Mouse (Mus musculus) forebrain, embryonic 14.5 days (tissue): Measurements from ENCODE around the gene Fgfbp1. TPM values are rescaled to one million over a fixed set of nuclear protein-coding genes. Genes with fewer than 3 reads are reported as not detected.

Experiments used
- ATAC-seq: fragments of 200-750 bp; cut with Nextera tagmentation; 2 replicates; pipeline ENCODE4 v1.8.0; 2017; ENCODE audit warnings: mild to moderate bottlenecking, moderate library complexity
- DNase-seq: peaks from one replicate; pipeline ENCODE4 v3.0.0-alpha.2; 2015; ENCODE audit warnings: low spot score
- H3K27ac ChIP-seq: fragments of 300-500 bp; sonication (generic); 2 replicates; pipeline ENCODE4 v1.5.1; 2014; ENCODE audit warnings: low read depth, mild to moderate bottlenecking, control low read depth, low read length, moderate library complexity
- H3K27me3 ChIP-seq: fragments of 300-500 bp; sonication (generic); replicated peaks from 2 replicates; pipeline ENCODE4 v1.6.1; 2014; ENCODE audit warnings: low read length, control low read depth, mixed read lengths; ENCODE audit not compliant: control insufficient read depth, insufficient read depth
- H3K36me3 ChIP-seq: fragments of 300-500 bp; sonication (generic); 2 replicates; pipeline ENCODE4 v1.6.1; 2014; ENCODE audit warnings: low read length, control low read depth; ENCODE audit not compliant: control insufficient read depth, insufficient read depth
- H3K4me1 ChIP-seq: fragments of 300-500 bp; sonication (generic); 2 replicates; pipeline ENCODE4 v1.6.1; 2014; ENCODE audit warnings: antibody characterized with exemption, low read length, control low read depth; ENCODE audit not compliant: control insufficient read depth, insufficient read depth
- H3K4me2 ChIP-seq: fragments of 300-500 bp; sonication (generic); 2 replicates; pipeline ENCODE4 v1.6.1; 2014; ENCODE audit warnings: mild to moderate bottlenecking, control low read depth, low read length
- H3K4me3 ChIP-seq: fragments of 300-500 bp; sonication (generic); 2 replicates; pipeline ENCODE4 v1.5.1; 2014; ENCODE audit warnings: low read depth, low read length, control low read depth
- H3K9ac ChIP-seq: fragments of 300-500 bp; sonication (generic); 2 replicates; pipeline ENCODE4 v1.6.1; 2014; ENCODE audit warnings: mild to moderate bottlenecking, low read length, control low read depth, moderate library complexity
- H3K9me3 ChIP-seq: fragments of 300-500 bp; sonication (generic); replicated peaks from 2 replicates; pipeline ENCODE4 v1.6.1; 2016; ENCODE audit warnings: low read length, control low read depth, mixed read lengths; ENCODE audit not compliant: control insufficient read depth
- WGBS: fragments of 180-500 bp; shearing (Covaris S2); extraction: QIAGEN DNeasy Blood & Tissue Kit; methylation state at CpG from one replicate; pipeline ENCODE4 v1.1.7; 2014; 5-methylcytosine and 5-hydroxymethylcytosine counted together
- polyA plus RNA-seq: library from polyadenylated mRNA; unstranded; fragments of >200 nt; fragmentation: Nextera tagmentation; extraction: Ambion mirVana; gene quantifications from 2 replicates; pipeline ENCODE4 v1.2.1, GENCODE M21; 2014

Gene Fgfbp1
- polyA plus RNA-seq, 1 experiment from 2014 or later: 5.7 TPM

DNA sequence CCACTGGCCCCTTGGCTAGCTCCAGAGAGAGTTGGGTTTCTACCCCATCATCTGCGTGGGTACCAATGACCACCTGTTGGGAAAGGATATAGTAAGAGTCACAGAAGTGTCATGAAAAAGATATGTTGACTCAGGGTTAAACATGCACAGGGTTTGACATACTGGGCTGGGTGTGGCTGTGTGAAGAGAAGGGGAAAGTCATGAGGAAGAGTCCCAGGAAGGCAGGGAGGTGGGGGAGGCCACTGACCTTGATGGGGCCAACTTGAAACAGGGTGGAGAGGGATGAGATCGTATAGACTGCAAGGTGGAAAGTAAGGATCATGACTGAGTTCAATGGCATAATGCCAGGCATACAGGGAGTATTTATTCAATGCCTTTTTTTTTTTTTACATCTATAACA is 1.2 kb downstream of the Fgfbp1 start:
- WGBS: 80% methylated on average over 2 of the region's 2 CpGs
- no peaks in the 10 kb centered on the region for H3K36me3 ChIP-seq
- ATAC-seq (no peak), DNase-seq (no peak)
- no peaks in the 10 kb centered on the region for H3K9me3 ChIP-seq
- no peak overlapping the region for H3K27ac ChIP-seq
- no peaks in the 10 kb centered on the region for H3K4me1 ChIP-seq
- H3K27me3 ChIP-seq: no peaks in the 10 kb centered on the region
- no peak overlapping the region for H3K4me3 ChIP-seq
- H3K9ac ChIP-seq: no peak overlapping the region
- H3K4me2 ChIP-seq: no peak overlapping the region

DNA sequence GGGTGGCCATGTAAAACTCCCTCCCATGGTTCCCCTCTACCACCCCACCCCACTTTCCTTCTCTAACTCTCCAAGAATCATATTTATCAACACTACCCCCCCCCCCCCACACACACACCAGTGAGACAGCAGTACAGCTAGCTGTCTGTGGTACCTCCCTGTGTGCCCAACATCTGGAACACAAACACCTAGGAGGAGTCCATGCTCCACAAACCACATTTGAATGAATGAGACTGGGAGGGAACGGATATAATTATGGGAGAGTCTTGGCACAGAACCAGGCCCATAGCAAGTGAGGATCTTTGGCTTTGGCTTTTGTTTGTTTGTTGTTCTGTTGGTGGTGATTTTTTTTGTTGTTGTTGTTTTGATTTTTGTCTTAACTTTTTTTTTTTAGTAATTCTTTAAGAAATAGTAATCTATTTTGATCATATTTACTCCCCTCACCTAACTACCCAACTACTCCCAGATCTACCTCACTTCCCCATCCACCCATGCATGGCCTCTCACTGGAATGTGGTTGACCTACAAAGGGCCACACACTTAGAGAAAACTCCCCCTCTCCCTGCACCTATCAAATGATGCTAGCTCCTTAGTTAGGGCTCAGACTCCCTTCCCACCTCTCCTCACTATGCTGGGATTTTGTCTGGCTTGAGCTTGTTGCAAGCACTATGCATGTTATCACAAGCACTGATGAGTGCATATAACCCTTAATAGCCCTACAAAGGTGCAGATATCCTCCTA is 4.6 kb downstream of the Fgfbp1 start:
- Histone ChIP-seq H3K9me3 (no peaks in the 10 kb centered on the region), H3K9ac (no peak overlapping the region), H3K4me2 (no peak overlapping the region), H3K4me3 (no peak overlapping the region), H3K4me1 (no peaks in the 10 kb centered on the region), H3K27me3 (no peaks in the 10 kb centered on the region), H3K36me3 (no peaks in the 10 kb centered on the region), H3K27ac (no peak overlapping the region)
- WGBS: 71% methylated on average over 1 of the region's 1 CpGs
- no peak for DNase-seq
- no peak for ATAC-seq

DNA sequence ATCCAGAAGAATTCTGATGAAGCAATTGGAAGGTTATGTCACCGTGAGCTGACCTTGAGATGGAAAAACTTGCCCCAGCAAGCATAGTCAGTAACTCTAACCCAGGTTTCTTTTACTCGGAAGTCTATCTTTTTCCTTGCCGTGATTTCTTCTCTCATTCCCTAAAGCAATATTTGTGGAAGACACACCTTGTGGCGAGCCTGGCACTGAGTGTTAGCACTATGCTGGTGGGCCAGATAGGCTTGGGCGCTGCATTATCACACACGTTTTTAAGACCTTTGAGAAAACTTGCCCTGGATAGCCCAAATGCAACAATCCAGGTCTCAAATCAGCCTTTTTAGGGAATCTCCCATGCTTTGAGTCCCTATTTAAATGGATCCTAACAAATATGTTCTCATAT is 7.4 kb downstream of the Fgfbp1 start:
- WGBS: 93% methylated on average over 6 of the region's 6 CpGs
- no peak for ATAC-seq

DNA sequence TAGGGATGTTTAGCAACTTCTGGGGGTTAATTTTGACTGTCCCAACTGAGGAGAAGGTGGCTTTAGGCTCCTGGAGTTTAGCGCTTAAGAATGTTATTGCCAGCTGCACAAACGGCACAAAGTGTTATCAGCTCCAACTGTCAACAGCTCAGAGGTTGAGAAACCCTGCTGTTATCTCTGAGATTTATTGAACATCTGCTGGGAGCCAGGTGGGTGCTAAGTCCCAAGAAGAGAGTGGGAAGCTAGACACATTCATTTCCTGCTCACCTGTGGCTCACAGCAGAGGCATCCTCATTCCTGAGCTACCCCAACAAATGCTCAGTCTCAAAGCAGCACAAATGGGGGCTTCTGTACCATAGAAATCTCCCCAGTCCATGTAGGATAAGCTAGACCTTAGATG is 10.4 kb downstream of the Fgfbp1 start:
- no peak overlapping the region for H3K9ac ChIP-seq
- H3K27me3 ChIP-seq: no peaks in the 10 kb centered on the region
- H3K9me3 ChIP-seq: no peaks in the 10 kb centered on the region
- H3K4me1 ChIP-seq: no peaks in the 10 kb centered on the region
- H3K36me3 ChIP-seq: no peaks in the 10 kb centered on the region
- H3K4me3 ChIP-seq: no peak overlapping the region
- no peak overlapping the region for H3K27ac ChIP-seq
- ATAC-seq (no peak), DNase-seq (no peak)
- 80% methylated on average over 2 of the region's 2 CpGs for WGBS
- no peak overlapping the region for H3K4me2 ChIP-seq

More for the DNA sequence above, 7.4 kb downstream of the Fgfbp1 start:
- Histone ChIP-seq H3K36me3 (no peaks in the 10 kb centered on the region), H3K27me3 (no peaks in the 10 kb centered on the region), H3K4me3 (no peak overlapping the region), H3K9me3 (no peaks in the 10 kb centered on the region), H3K4me2 (no peak overlapping the region), H3K27ac (no peak overlapping the region), H3K9ac (no peak overlapping the region), H3K4me1 (no peaks in the 10 kb centered on the region)
- DNase-seq: no peak

DNA sequence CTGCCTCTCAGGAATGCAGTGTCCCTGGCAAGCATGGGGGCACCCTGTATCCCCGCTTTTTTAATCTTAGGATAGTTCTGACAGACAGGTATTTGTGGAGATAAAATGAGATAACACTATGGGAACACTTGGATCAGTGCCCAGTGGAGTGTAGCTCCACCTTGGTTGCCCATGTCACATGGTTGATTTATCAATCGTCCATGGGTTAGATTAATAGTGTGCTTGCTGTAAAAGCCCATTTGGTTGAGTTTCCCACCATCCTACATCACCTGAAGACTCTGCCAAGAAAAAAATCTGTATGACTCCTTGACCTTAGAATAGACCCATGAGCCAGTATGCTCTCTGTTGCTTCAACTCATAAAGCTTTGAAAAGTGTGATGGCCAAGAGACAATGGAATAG is 11.0 kb downstream of the Fgfbp1 start:
- Histone ChIP-seq H3K4me1 (no peaks in the 10 kb centered on the region), H3K36me3 (no peaks in the 10 kb centered on the region), H3K4me2 (no peak overlapping the region), H3K27me3 (no peaks in the 10 kb centered on the region), H3K9ac (no peak overlapping the region), H3K27ac (no peak overlapping the region), H3K9me3 (no peaks in the 10 kb centered on the region), H3K4me3 (no peak overlapping the region)
- 95% methylated on average over 2 of the region's 2 CpGs for WGBS
- ATAC-seq (no peak), DNase-seq (no peak)

DNA sequence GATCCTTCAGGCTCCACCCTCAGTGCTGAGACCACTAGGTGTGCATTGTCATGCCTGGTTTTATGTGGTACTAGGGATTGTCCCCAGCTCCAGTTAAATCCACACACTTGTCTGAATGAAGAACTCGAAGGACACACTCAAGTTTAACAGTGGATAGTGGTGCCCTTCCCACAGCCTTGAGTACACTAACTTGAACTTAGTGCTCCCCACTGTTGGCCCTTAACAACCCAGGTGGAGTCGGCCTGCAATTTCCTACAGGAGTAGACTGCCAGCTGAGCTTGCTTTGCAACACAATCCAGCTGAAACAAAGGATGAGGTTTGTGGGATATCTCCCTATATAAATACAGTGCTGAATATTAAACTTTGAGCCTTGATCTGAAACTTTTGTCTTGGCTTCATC is 12.9 kb downstream of the Fgfbp1 start:
- Histone ChIP-seq H3K27ac (no peak overlapping the region), H3K9me3 (no peaks in the 10 kb centered on the region), H3K4me3 (no peak overlapping the region), H3K9ac (no peak overlapping the region), H3K36me3 (no peaks in the 10 kb centered on the region), H3K4me2 (no peak overlapping the region), H3K4me1 (no peaks in the 10 kb centered on the region), H3K27me3 (no peaks in the 10 kb centered on the region)
- 64% methylated on average over 2 of the region's 2 CpGs for WGBS
- ATAC-seq (no peak), DNase-seq (no peak)

DNA sequence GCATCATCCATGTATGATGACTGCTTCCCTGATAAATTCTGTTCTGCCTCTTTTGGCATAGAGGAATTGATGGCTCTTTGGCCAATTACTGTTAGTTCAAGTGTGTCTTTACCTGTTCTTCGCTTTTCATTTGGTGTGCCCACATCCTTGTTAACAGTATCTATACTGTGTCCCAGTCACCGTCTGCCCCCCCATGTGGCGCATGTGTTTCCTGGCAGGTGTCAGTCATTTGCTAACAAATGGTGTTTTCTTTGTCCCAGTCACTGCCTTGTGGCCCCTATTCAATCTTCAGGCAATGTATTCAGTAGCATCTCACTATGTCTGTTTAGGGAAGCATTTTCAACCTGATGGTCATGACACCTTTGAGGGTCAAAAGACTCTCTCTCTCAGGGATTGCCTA is 20.5 kb downstream of the Fgfbp1 start:
- DNase-seq: no peak
- no peak for ATAC-seq
- H3K36me3 ChIP-seq: no peaks in the 10 kb centered on the region
- no peaks in the 10 kb centered on the region for H3K4me1 ChIP-seq
- no peak overlapping the region for H3K4me2 ChIP-seq
- H3K27ac ChIP-seq: no peak overlapping the region
- 94% methylated on average over 3 of the region's 3 CpGs for WGBS
- no peaks in the 10 kb centered on the region for H3K27me3 ChIP-seq
- H3K9ac ChIP-seq: no peak overlapping the region
- no peaks in the 10 kb centered on the region for H3K9me3 ChIP-seq
- H3K4me3 ChIP-seq: no peak overlapping the region

DNA sequence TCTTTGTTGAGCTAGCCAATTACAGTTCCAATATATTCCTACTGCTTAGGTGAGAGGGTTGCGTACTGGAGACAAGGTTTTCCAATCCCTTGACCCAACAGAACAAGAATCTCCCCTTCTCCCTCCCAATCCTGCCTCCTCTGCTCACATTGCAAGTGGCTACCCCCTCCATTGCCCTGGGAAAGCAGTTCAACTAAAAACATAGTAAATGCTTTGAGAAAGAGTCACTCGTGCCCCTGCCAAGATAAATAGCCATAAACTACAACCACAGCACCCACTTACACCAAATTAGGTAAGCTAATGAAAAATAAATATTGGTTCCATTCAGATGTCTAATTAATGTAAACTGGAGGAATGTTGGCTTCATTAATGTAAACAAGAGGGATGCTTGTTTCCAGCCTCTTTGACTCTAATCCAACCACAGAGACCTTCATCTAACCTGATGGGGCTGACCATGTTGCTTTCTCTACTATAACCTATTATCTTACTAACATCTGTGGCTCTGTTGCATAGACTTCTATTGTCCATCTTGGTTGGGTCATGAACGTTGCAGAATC is 21.6 kb downstream of the Fgfbp1 start:
- Histone ChIP-seq H3K9me3 (no peaks in the 10 kb centered on the region), H3K36me3 (no peaks in the 10 kb centered on the region), H3K4me1 (no peaks in the 10 kb centered on the region), H3K4me3 (no peak overlapping the region), H3K9ac (no peak overlapping the region), H3K4me2 (no peak overlapping the region), H3K27me3 (no peaks in the 10 kb centered on the region), H3K27ac (no peak overlapping the region)
- ATAC-seq: no peak
- no peak for DNase-seq
- WGBS: 81% methylated on average over 3 of the region's 3 CpGs

DNA sequence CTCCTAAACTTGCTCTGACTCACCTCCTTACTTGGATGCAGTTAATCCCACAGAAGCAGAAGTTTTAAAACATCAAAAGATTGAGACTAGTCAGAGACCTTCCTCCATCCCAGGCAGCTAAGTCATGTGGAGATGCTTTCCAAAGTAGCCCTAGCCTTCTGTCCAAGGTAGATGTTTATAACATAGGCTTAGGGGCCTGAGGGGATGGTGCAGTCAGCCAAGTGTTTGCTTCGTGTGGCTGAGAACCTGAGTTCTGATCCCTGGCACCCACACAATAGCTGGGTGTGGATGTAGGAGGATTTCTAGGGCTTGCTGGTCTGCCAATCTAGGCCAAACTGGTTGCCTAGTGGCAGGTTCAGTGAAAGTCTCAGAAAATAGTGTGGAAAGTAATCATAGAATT is 28.3 kb downstream of the Fgfbp1 start:
- DNase-seq (no peak), ATAC-seq (no peak)
- 62% methylated on average over 1 of the region's 1 CpGs for WGBS
- H3K9ac ChIP-seq: no peak overlapping the region
- no peaks in the 10 kb centered on the region for H3K36me3 ChIP-seq
- H3K4me3 ChIP-seq: no peak overlapping the region
- no peaks in the 10 kb centered on the region for H3K9me3 ChIP-seq
- H3K4me1 ChIP-seq: peaks cover 4% of the 10 kb centered on the region
- H3K27me3 ChIP-seq: no peaks in the 10 kb centered on the region
- H3K4me2 ChIP-seq: no peak overlapping the region
- no peak overlapping the region for H3K27ac ChIP-seq
